Mouse (Mus musculus) MEL (cell line): ENCODE measurements around the gene Cpa4. TPM values are rescaled to one million over a fixed set of nuclear protein-coding genes. Genes with fewer than 3 reads are reported as not detected.

ENCODE experiments used
- DNase-seq: peaks from one replicate; pipeline ENCODE4 v3.0.0; 2011; ENCODE audit warnings: low read depth, low spot score
- H3K27ac ChIP-seq: 2 replicates; pipeline ENCODE4 v1.5.1; 2012; ENCODE audit warnings: low read depth, mild to moderate bottlenecking, control low read depth, low read length, moderate library complexity; ENCODE audit not compliant: control insufficient read depth
- H3K27me3 ChIP-seq, 2 experiments: fragments of 150-350 bp in 1 of 2; sonication (generic) in 1 of 2; 2 replicates each; pipeline ENCODE4 v1.6.1; 2012; ENCODE audit warnings: low read length in 2 of 2, mild to moderate bottlenecking in 2 of 2, improper control_type of control experiment in 1 of 2, moderate library complexity in 1 of 2; ENCODE audit not compliant: insufficient read depth in 2 of 2, control insufficient read depth in 1 of 2
- H3K36me3 ChIP-seq, 2 experiments: 2 replicates each; pipeline ENCODE4 v1.6.1; 2012 to 2014; ENCODE audit warnings: low read length in 2 of 2, improper control_type of control experiment in 1 of 2, inconsistent platforms in 1 of 2, mild to moderate bottlenecking in 1 of 2; ENCODE audit not compliant: insufficient read depth in 2 of 2, control insufficient read depth in 1 of 2
- H3K4me1 ChIP-seq, 2 experiments: fragments of 150-350 bp in 1 of 2; sonication (generic) in 1 of 2; 2 replicates each; pipeline ENCODE4 v1.6.1; 2012; ENCODE audit warnings: low read length in 2 of 2, improper control_type of control experiment in 1 of 2, mild to moderate bottlenecking in 1 of 2; ENCODE audit not compliant: insufficient read depth in 2 of 2, control insufficient read depth in 1 of 2
- H3K4me3 ChIP-seq, 2 experiments: fragments of 150-350 bp in 1 of 2; sonication (generic) in 1 of 2; 2 replicates each; pipeline ENCODE4 v1.5.1; 2012; ENCODE audit warnings: low read depth in 2 of 2, low read length in 2 of 2, mild to moderate bottlenecking in 2 of 2, moderate library complexity in 2 of 2, control low read depth in 1 of 2, improper control_type of control experiment in 1 of 2; ENCODE audit not compliant: control insufficient read depth in 1 of 2, insufficient read depth in 1 of 2
- H3K79me2 ChIP-seq: 2 replicates; pipeline ENCODE4 v1.6.1; 2012; ENCODE audit warnings: mild to moderate bottlenecking, low read length, moderate library complexity; ENCODE audit not compliant: control insufficient read depth, poor library complexity, insufficient read depth
- H3K9ac ChIP-seq: 2 replicates; pipeline ENCODE4 v1.6.1; 2012; ENCODE audit warnings: low read depth, mild to moderate bottlenecking, control low read depth, low read length, moderate library complexity; ENCODE audit not compliant: control insufficient read depth, poor library complexity, severe bottlenecking
- H3K9me3 ChIP-seq: fragments of 150-350 bp; sonication (generic); replicated peaks from 2 replicates; pipeline ENCODE4 v1.6.1; 2012; ENCODE audit warnings: mild to moderate bottlenecking, low read length, improper control_type of control experiment, moderate library complexity; ENCODE audit not compliant: insufficient read depth
- BHLHE40 ChIP-seq: IDR thresholded peaks from 2 replicates; pipeline ENCODE4 v1.6.1; 2012; ENCODE audit warnings: low read depth, mild to moderate bottlenecking, inconsistent platforms, low read length, improper control_type of control experiment, borderline replicate concordance
- CHD2 ChIP-seq: IDR thresholded peaks from 2 replicates; pipeline ENCODE4 v1.6.1; 2011; ENCODE audit warnings: low read length, improper control_type of control experiment
- EP300 ChIP-seq, 2 experiments: IDR thresholded peaks; 2 replicates each; pipeline ENCODE4 v1.6.1; 2011; ENCODE audit warnings: improper control_type of control experiment in 2 of 2, low read length in 2 of 2, low read depth in 1 of 2, mild to moderate bottlenecking in 1 of 2
- ETS1 ChIP-seq: IDR thresholded peaks from 2 replicates; pipeline ENCODE4 v1.6.1; 2012; ENCODE audit warnings: low read depth, mild to moderate bottlenecking, inconsistent platforms, low read length, improper control_type of control experiment, moderate library complexity
- GABPA ChIP-seq: IDR thresholded peaks from 2 replicates; pipeline ENCODE4 v1.6.1; 2012; ENCODE audit warnings: low read depth, mild to moderate bottlenecking, inconsistent platforms, low read length, improper control_type of control experiment, moderate library complexity
- GATA1 ChIP-seq: IDR thresholded peaks from 2 replicates; pipeline ENCODE4 v1.6.1; 2011; ENCODE audit warnings: low read depth, low read length, improper control_type of control experiment
- HCFC1 ChIP-seq: IDR thresholded peaks from 2 replicates; pipeline ENCODE4 v1.6.1; 2012; ENCODE audit warnings: low read depth, mild to moderate bottlenecking, inconsistent platforms, low read length, improper control_type of control experiment, moderate library complexity
- JUND ChIP-seq: IDR thresholded peaks from 2 replicates; pipeline ENCODE4 v1.6.1; 2011; ENCODE audit warnings: low read depth, mild to moderate bottlenecking, improper control_type of control experiment, low read length
- MAFK ChIP-seq: IDR thresholded peaks from 2 replicates; pipeline ENCODE4 v1.6.1; 2011; ENCODE audit warnings: low read depth, mild to moderate bottlenecking, low read length, improper control_type of control experiment, borderline replicate concordance
- MAZ ChIP-seq: IDR thresholded peaks from 2 replicates; pipeline ENCODE4 v1.6.1; 2012; ENCODE audit warnings: low read depth, mild to moderate bottlenecking, inconsistent platforms, low read length, improper control_type of control experiment
- MEF2A ChIP-seq: IDR thresholded peaks from 2 replicates; pipeline ENCODE4 v1.6.1; 2014; ENCODE audit warnings: low read depth, mild to moderate bottlenecking, inconsistent platforms, low read length, improper control_type of control experiment; ENCODE audit not compliant: poor library complexity, insufficient replicate concordance, severe bottlenecking; ENCODE audit errors: extremely low read depth
- MXI1 ChIP-seq: IDR thresholded peaks from 2 replicates; pipeline ENCODE4 v1.6.1; 2011; ENCODE audit warnings: mild to moderate bottlenecking, low read depth, low read length, improper control_type of control experiment
- MYB ChIP-seq: IDR thresholded peaks from 2 replicates; pipeline ENCODE4 v1.6.1; 2011; ENCODE audit warnings: mild to moderate bottlenecking, low read depth, low read length, improper control_type of control experiment
- MYC ChIP-seq: IDR thresholded peaks from 2 replicates; pipeline ENCODE4 v1.6.1; 2011; ENCODE audit warnings: low read depth, mild to moderate bottlenecking, low read length, improper control_type of control experiment, moderate library complexity
- NRF1 ChIP-seq: IDR thresholded peaks from 2 replicates; pipeline ENCODE4 v1.6.1; 2014; ENCODE audit warnings: low read depth, mild to moderate bottlenecking, inconsistent platforms, low read length, improper control_type of control experiment, moderate library complexity; ENCODE audit not compliant: poor library complexity, insufficient read depth, severe bottlenecking
- POLR2A ChIP-seq, 2 experiments: IDR thresholded peaks; 2 replicates each; pipeline ENCODE4 v1.6.1; 2011 to 2012; ENCODE audit warnings: low read length in 2 of 2, mild to moderate bottlenecking in 2 of 2, control low read depth in 1 of 2, improper control_type of control experiment in 1 of 2, low read depth in 1 of 2, moderate library complexity in 1 of 2; ENCODE audit not compliant: control insufficient read depth in 1 of 2, insufficient read depth in 1 of 2, poor library complexity in 1 of 2
- POLR2AphosphoS2 ChIP-seq: IDR thresholded peaks from 2 replicates; pipeline ENCODE4 v1.6.1; 2011; ENCODE audit warnings: low read length, improper control_type of control experiment
- POLR2AphosphoS5 ChIP-seq: IDR thresholded peaks from 2 replicates; pipeline ENCODE4 v1.6.1; 2012; ENCODE audit warnings: low read depth, borderline replicate concordance, mild to moderate bottlenecking, inconsistent platforms, low read length, moderate library complexity, mixed read lengths
- RAD21 ChIP-seq: IDR thresholded peaks from 2 replicates; pipeline ENCODE4 v1.6.1; 2011; ENCODE audit warnings: mild to moderate bottlenecking, low read depth, low read length, improper control_type of control experiment
- RCOR1 ChIP-seq: IDR thresholded peaks from 2 replicates; pipeline ENCODE4 v1.6.1; 2012; ENCODE audit warnings: low read depth, mild to moderate bottlenecking, inconsistent platforms, low read length, improper control_type of control experiment
- SIN3A ChIP-seq: IDR thresholded peaks from 2 replicates; pipeline ENCODE4 v1.6.1; 2012; ENCODE audit warnings: low read length, improper control_type of control experiment, inconsistent platforms
- SMC3 ChIP-seq: IDR thresholded peaks from 2 replicates; pipeline ENCODE4 v1.6.1; 2011; ENCODE audit warnings: low read depth, low read length, improper control_type of control experiment
- TAL1 ChIP-seq: IDR thresholded peaks from 2 replicates; pipeline ENCODE4 v1.6.1; 2012; ENCODE audit warnings: mild to moderate bottlenecking, inconsistent platforms, low read length, moderate library complexity, mixed read lengths
- TCF12 ChIP-seq: IDR thresholded peaks from 2 replicates; pipeline ENCODE4 v1.6.1; 2014; ENCODE audit warnings: low read depth, mild to moderate bottlenecking, inconsistent platforms, low read length, improper control_type of control experiment, moderate library complexity
- USF1 ChIP-seq: IDR thresholded peaks from 2 replicates; pipeline ENCODE4 v1.6.1; 2014; ENCODE audit warnings: low read depth, mild to moderate bottlenecking, inconsistent platforms, low read length, improper control_type of control experiment, moderate library complexity
- ZC3H11A ChIP-seq: IDR thresholded peaks from 2 replicates; pipeline ENCODE4 v1.6.1; 2012; ENCODE audit warnings: low read depth, mild to moderate bottlenecking, inconsistent platforms, low read length, improper control_type of control experiment
- ZKSCAN1 ChIP-seq: IDR thresholded peaks from 2 replicates; pipeline ENCODE4 v1.6.1; 2012; ENCODE audit warnings: low read depth, mild to moderate bottlenecking, inconsistent platforms, low read length, improper control_type of control experiment, moderate library complexity
- ZMIZ1 ChIP-seq: IDR thresholded peaks from 2 replicates; pipeline ENCODE4 v1.6.1; 2012; ENCODE audit warnings: low read depth, mild to moderate bottlenecking, inconsistent platforms, low read length, improper control_type of control experiment, moderate library complexity
- ZNF384 ChIP-seq: IDR thresholded peaks from 2 replicates; pipeline ENCODE4 v1.6.1; 2012; ENCODE audit warnings: low read depth, mild to moderate bottlenecking, inconsistent platforms, low read length, improper control_type of control experiment
- polyA plus RNA-seq, 2 experiments: library from polyadenylated mRNA; stranded (reverse) in 1 of 2; unstranded in 1 of 2; fragments of >175 nt in 1 of 2; fragments of >200 nt in 1 of 2; gene quantifications; 2 replicates each; pipeline versions ENCODE4 v1.2.1 to v1.2.4; 2012; ENCODE audit warnings: low replicate concordance in 2 of 2, low read depth in 1 of 2; ENCODE audit not compliant: insufficient read length in 2 of 2, insufficient read depth in 1 of 2, missing spikeins in 1 of 2
- total RNA-seq: library from RNA; depleted of rRNA; stranded (reverse); fragments of 300-350 nt; gene quantifications from 2 replicates; pipeline ENCODE4 v1.2.3, GENCODE M21; 2012

Cpa4 gene
- total and polyA plus RNA-seq, 3 experiments, result not detected

DNA sequence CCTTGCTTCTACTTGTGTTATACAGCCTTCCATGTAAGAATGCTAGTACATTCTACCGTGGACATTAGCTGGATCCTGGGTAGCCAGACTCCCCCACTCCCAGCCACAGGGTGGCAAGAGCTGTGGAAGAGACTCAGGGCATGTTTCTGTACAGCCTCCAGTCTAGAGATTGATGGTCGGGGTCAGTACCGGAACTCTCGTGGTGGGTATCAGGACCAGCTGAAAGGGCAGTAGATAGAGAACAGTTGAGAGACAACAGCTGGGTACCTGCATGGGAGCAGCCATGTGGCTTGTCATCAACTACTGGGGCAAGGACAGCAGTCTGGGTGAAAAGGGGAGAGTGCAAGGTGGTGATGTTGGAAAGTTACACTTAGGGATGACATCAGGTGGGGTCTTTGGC, 36.9 kb downstream of the Cpa4 start:
- no peaks in the 10 kb centered on the region for H3K9me3 ChIP-seq
- DNase-seq, result no peak
- H3K36me3 ChIP-seq, result no peaks in the 10 kb centered on the region
- H3K4me3 ChIP-seq, result no peak overlapping the region
- peaks cover 14 to 28% of the 10 kb centered on the region in 2 experiments for H3K27me3 ChIP-seq
- H3K9ac ChIP-seq, result no peak overlapping the region
- no peak overlapping the region for H3K27ac ChIP-seq
- TF ChIP-seq MXI1 (no peak), EP300 (IDR thresholded peaks at IDR 0.05; ENCODE audit: low read depth in 1 of 2, low read length in 2 of 2) (no peak), ZNF384 (no peak), POLR2AphosphoS5 (no peak), RAD21 (no peak), POLR2A (IDR thresholded peaks at IDR 0.05; ENCODE audit: control insufficient read depth in 1 of 2, insufficient read depth in 1 of 2, low read depth in 1 of 2, low read length in 2 of 2, poor library complexity in 1 of 2) (no peak), JUND (no peak), GABPA (no peak), GATA1 (no peak), MYB (no peak), MEF2A (no peak), HCFC1 (no peak), ZMIZ1 (no peak), BHLHE40 (no peak), ETS1 (no peak), TCF12 (no peak), SIN3A (no peak), MAFK (no peak), MYC (no peak)
- no peaks in the 10 kb centered on the region for H3K79me2 ChIP-seq
- H3K4me1 ChIP-seq, result no peaks in the 10 kb centered on the region

DNA sequence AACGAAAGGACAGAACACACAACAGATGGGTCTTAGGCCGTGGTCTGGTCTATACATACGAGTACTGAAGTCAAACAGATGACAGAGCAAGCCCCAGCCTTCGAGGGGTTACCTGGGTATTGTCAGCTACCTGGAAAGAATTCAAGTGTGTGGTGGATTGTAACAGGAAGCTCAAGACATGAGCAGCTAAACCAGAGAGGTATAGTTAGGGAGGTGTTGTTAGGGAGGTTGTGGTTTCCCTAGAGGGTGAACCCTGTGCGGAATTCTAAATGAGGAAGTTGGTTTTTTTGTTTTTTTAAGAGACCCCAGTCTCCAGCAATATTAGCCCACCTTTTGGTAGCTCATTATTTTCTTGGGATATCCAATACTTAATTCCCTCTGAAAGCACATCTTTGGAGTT, 37.5 kb downstream of the Cpa4 start:
- Histone ChIP-seq H3K9ac (no peak overlapping the region), H3K4me1 (no peaks in the 10 kb centered on the region), H3K27ac (no peak overlapping the region), H3K4me3 (no peak overlapping the region), H3K27me3 (peaks cover 13 to 27% of the 10 kb centered on the region in 2 experiments), H3K79me2 (no peaks in the 10 kb centered on the region), H3K9me3 (no peaks in the 10 kb centered on the region), H3K36me3 (no peaks in the 10 kb centered on the region)
- TF ChIP-seq POLR2AphosphoS2, result no peak
- no peak for TF ChIP-seq USF1
- no peak for TF ChIP-seq RAD21
- no peak for TF ChIP-seq MXI1
- TF ChIP-seq ZNF384, result no peak
- TF ChIP-seq GATA1, result no peak
- no peak for TF ChIP-seq GABPA
- TF ChIP-seq SMC3, result no peak
- TF ChIP-seq CHD2, result no peak
- TF ChIP-seq RCOR1, result no peak
- no peak for TF ChIP-seq ZKSCAN1
- no peak for TF ChIP-seq POLR2AphosphoS5
- TF ChIP-seq TAL1, result no peak
- no peak for TF ChIP-seq HCFC1
- TF ChIP-seq ZC3H11A, result no peak
- no peak for TF ChIP-seq POLR2A (IDR thresholded peaks at IDR 0.05; ENCODE audit: control insufficient read depth in 1 of 2, insufficient read depth in 1 of 2, low read depth in 1 of 2, low read length in 2 of 2, poor library complexity in 1 of 2)
- TF ChIP-seq NRF1, result no peak
- TF ChIP-seq MAZ, result no peak
- TF ChIP-seq ETS1, result no peak
- DNase-seq, result peak; percentile 15
